Mouse (Mus musculus) naive thymus-derived CD4-positive, alpha-beta T cell, adult 2 months (primary cell): ENCODE measurements at regions not wholly inside any gene's neighbourhood (a gene's known extent, or its start where the extent isn't known, plus 50 kb on each side); places are given as distances from the start of the nearest gene placed in this dataset.

Experiments
- DNase-seq: peaks from one replicate; pipeline ENCODE4 v3.0.0-alpha.2; 2011; ENCODE audit warnings: low read depth

GRCm38 (mm10) chr3:155979636-155980035 lies 582.0 kb upstream of the Negr1 start:
- DNase-seq, result no peak

DNA sequence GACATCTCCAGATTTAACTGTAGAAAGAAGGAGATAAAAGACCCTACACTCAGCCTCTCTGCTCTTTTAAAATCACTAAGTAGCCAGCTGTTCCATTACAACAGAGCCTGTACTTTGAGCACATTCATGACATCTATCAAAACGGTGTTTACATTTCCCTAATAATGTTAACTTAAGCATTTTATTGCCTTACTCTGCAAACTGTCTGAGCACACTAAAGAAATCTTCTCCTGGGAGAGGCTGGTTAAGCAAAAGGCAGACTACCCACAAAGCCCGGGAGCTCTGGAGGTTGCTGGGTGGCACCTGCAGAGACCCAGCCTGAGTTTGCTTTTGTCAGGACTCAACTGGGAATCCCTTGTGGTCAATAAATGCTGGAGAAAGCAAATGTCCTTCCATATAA lies 567.5 kb upstream of the Negr1 start:
- DNase-seq, result no peak

- no peak for DNase-seq
Measured at GRCm38 (mm10) chr3:156017676-156018230, 543.8 kb upstream of the Negr1 start.

DNA sequence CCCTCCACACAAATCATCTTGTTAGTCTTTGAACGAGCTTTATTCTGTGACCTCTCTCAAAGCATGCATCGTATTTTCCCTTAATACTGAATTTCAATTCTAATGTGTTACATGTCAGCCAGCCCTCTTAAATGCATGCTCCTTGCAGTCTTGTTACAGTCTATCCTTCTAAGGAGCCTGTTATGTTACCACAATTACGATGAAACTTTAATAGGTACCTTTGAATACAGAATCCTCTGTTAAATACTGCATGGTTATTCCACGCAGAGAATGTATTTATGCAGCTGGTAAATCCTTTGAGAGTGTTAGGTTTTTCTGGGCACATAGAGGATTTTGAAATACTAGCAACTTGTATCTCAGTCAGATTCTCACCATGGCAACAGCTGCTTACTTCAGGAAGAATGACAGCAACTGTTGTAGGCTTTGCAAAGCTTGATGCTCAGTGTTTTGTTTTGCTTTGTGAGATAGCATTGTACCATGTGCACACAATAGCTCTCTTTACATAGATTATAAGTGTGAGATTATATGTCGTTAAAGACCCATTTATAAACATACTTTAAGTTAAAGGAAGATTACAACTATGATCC lies 532.9 kb upstream of the Negr1 start:
- DNase-seq, result no peak

- DNase-seq, result no peak
Measured at GRCm38 (mm10) chr3:156070257-156070656, 491.3 kb upstream of the Negr1 start.

GRCm38 (mm10) chr3:156082268-156082667 lies 479.3 kb upstream of the Negr1 start:
- DNase-seq, result no peak

DNA sequence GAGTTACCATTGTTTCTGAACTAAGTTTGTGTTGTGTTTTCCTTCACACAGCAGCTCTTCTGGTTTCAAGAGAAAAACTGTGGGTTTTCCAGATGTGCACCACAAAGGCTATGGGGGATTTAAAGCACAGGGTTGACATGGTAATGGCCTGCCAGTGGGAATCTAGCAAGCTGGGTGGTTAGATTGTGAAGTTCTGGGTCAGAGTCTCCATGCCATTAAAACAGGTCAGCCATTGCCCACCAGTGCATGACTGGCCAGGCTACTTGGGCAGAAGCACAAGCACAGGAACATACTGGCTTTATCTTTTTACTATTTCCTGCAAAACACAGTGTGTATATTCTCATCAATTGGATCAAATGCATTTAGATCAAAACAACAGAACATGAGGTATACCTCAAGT lies 467.9 kb upstream of the Negr1 start:
- no peak for DNase-seq

- DNase-seq, result no peak
Measured at GRCm38 (mm10) chr3:156094990-156095389, 466.6 kb upstream of the Negr1 start.

- no peak for DNase-seq
Measured at GRCm38 (mm10) chr3:156105788-156106187, 455.8 kb upstream of the Negr1 start.

- no peak for DNase-seq
Measured at GRCm38 (mm10) chr3:156120341-156120740, 441.3 kb upstream of the Negr1 start.

DNA sequence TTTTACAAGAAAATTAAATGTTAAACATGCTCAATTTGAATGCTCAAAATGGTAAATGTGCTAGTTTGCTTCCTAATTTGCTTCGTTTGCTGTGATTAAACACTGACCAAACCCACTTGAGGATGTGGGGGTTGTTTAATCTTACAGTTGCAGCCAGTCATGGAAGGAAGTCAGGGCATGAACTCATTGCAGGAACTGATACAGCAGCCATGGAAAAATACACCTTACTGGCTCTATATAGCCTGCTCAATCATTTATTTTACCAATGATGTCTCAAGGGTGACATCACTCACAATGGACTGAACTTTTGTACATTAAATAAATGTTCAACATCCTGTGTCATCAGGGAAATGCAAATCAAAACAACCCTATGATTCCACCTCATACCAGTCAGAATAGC lies 430.0 kb upstream of the Negr1 start:
- DNase-seq, result no peak

DNA sequence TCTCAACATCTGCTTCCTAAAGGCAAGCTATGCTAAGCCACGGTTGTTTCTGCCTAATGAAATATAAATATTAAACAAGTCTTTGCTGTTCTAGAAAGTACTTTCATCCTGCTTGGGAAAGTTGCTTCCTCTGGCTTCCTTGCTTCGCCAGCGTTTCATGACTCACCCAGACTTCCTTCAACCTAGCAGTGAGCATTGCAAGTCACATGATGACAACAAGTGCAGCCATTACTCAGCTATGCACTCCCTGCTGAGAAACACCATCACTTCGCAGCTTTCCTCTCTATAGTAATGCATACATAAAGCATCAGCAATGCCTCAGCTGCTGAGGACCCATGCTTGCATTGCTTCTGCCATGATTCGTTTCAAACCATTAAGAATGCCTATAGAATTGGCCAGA lies 420.2 kb upstream of the Negr1 start:
- DNase-seq, result no peak

DNA sequence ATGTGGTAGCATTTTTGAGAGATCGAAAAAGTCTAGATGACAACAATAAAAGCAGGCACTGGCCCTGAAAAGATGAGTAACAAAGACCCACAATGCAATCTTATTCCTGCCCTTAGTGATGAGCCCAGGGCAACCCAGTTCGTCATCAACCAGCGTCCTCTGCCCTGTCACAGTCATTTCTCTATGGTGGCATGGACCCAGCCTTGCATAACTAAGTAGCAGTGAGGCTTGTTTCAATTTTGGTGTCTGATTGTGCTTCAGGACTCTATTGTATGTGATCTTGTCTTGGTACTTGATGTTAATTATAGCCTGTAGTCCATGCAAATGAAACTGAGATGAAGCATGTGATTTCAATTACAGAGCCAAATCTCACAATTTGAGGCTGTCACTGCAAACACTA lies 412.3 kb upstream of the Negr1 start:
- no peak for DNase-seq

DNA sequence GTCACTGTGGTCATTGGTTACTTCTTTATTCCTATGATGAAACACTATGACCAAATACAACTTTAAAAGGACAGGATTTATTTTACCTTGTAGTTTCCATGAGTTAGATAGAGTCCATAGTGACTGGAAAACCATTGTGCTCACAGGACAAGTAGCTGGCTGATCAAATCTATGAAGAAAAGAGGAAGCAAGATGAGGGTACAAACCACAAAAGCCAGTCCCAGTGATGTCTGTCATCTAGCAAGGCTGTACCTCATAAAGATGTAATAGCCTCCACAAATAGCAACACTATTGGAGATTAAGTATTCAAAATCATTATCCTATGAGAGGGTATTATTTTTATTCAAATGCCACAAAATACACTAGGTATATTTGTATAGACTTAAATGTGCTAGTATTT lies 391.5 kb upstream of the Negr1 start:
- no peak for DNase-seq

- DNase-seq, result no peak
Measured at GRCm38 (mm10) chr3:156198688-156199087, 362.9 kb upstream of the Negr1 start.

DNA sequence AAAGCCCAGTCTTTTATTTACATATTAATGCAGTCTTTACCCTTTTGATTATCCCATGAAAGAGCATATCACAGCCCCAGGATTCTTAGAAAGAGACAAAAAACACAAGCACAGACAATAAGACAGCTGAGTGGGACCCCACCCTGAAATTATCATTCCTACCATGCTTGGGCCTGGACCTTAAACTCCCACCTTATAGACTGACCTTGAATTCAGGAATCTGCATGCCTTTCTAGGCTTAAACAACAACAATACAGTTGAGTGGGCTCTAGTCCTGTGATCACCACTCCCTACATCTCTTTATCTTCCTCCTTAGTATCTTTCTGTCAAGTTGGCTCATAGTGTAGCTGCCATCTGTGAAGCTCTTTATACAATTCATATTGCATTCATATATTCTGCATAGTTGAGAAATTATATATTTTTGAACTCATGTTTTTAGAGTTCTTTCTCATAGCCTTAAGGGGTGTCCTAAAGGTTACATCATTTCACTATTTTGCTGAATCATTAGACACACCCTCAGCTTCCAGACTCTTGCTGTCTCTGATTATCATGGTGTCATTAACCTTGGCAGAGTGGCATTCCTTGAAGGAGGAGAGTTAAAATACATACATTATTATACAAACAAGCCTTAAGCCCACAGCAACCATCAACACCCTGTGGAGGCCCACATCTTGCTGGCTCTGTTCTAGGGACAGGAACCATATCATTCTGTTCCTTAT lies 361.7 kb upstream of the Negr1 start:
- DNase-seq, result no peak

GRCm38 (mm10) chr3:156205246-156205645 lies 356.3 kb upstream of the Negr1 start:
- no peak for DNase-seq

GRCm38 (mm10) chr3:156208420-156208819 lies 353.2 kb upstream of the Negr1 start:
- DNase-seq, result no peak

- no peak for DNase-seq
Measured at GRCm38 (mm10) chr3:156210827-156211226, 350.8 kb upstream of the Negr1 start.

- DNase-seq, result no peak
Measured at GRCm38 (mm10) chr3:156214823-156215222, 346.8 kb upstream of the Negr1 start.

- DNase-seq, result no peak
Measured at GRCm38 (mm10) chr3:156232111-156232510, 329.5 kb upstream of the Negr1 start.

- DNase-seq, result no peak
Measured at GRCm38 (mm10) chr3:156235955-156236354, 325.6 kb upstream of the Negr1 start.

DNA sequence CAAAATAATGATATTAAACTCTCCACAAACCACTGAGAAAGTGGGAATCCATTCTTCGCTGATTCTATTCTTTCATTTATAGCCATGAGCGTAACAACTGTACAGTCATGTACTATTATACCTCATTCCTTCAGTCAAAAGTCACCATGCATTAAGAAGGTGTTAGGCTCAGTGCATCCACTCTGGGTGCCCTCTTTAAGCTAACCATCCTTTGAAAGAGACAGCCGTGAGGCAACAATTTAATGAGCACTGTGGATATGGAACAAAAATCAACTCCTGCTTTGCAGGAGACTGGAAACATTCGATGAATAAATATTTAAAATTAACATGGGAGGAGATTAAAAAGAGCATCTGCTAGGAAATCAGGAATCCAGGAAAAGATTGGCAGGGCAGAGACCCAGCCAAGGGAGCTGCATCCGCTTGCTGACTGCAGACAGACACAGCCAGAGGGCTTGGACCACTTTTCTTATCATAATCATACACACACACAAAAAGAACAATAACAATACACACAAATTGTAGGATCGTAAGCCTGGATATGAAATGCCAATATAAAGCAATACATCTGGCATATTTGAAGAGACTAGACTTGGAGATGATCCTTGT lies 309.2 kb upstream of the Negr1 start:
- no peak for DNase-seq
